Mouse (Mus musculus) megakaryocyte, adult 5-6 weeks (primary cell): ENCODE results near the gene Gm15319. TPM values are rescaled to one million over a fixed set of nuclear protein-coding genes. Genes with fewer than 3 reads are reported as not detected.
"Not testable (repeated sequence)": the region's sequence is repeated elsewhere in the genome, so short reads cannot be mapped to it uniquely, and the experiment has no call there.

Experiments used
- ATAC-seq: 2 replicates; pipeline ENCODE4 v1.8.0; 2016; ENCODE audit warnings: mild to moderate bottlenecking, inconsistent platforms; ENCODE audit not compliant: poor library complexity, severe bottlenecking
- total RNA-seq, 2 experiments: library from RNA; stranded (forward) in 1 of 2; stranded (reverse) in 1 of 2; fragments of 153-499, 151-499 nt in 1 of 2; fragments of 221-1000, 200-1000 nt in 1 of 2; gene quantifications; 2 replicates each; pipeline versions ENCODE4 v1.2.3 to v1.2.4; 2015 to 2017

Gm15319 gene
- not detected in 2 replicates for total RNA-seq (2015)
- not detected in 2 replicates for total RNA-seq (2017)

DNA sequence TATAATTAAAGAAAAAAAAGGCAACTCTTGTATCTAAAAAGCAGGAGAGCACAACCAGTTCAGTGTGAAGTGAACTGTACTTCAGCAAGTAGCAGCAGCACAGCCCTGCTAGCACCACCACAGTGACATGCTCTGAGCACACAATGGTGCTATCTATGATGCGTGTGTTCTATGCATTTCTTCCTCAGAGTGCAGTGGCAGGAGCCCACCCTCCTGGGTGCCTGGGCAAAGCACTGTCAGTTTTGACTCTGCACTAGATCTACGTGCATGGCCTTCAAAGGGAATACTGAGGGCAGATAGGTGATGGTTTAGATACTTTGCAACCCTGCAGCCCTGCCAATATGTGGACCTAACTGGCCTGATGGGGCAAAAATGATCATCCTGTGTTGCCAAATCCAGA, at the start of gene Gm15319:
Gene Gm15319, minus strand, starts transcription at position 101 of the 400 bp plus-strand sequence.
- not testable (repeated sequence) for ATAC-seq

DNA sequence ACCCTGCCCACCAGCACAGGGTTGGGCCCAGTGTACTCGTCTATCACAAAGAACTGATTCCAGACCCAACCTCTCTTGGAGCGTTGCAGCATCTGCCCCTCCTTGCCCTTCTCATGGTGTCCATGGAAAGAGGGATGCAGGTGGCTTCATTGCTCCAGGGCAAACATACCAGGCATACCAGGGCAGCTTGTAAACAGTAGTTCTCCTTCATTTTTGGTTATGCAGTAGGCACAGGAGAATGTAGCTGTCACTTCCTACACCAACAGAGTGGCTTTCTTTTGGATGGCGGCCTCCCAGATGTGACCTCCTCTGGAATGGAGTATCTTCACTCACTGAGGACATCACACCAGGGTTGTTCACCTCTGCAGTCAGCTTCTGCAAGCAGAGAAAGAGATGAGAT, 47.3 kb upstream of the Gm15319 start:
- ATAC-seq: not testable (repeated sequence)

DNA sequence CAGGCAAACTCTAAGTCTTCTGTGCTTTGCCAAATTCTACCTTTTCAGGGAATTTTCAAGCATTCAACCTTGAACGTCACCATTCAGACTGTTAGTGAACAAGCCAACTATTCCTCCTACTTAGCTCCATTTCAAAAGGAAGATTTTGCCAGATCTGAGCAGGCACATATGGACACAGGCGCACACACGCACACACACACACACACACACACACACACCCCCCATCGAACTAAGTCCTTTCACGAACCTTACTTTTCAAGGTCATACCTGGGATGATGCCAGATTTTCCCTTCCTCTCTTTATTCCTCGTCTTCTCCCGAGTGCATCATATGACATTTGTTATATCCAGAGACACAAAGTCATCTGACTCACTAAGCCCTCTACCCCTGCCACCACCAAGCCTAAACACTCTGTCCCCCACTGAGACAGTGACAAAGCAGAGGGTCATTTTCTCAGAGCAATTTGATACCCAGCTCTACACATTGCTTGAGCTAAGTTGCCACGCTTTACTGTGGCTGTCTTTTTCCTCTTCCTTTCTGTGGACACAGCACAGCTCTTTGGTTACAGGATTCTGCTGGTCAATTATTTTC, 45.5 kb upstream of the Gm15319 start:
- not testable (repeated sequence) for ATAC-seq

DNA sequence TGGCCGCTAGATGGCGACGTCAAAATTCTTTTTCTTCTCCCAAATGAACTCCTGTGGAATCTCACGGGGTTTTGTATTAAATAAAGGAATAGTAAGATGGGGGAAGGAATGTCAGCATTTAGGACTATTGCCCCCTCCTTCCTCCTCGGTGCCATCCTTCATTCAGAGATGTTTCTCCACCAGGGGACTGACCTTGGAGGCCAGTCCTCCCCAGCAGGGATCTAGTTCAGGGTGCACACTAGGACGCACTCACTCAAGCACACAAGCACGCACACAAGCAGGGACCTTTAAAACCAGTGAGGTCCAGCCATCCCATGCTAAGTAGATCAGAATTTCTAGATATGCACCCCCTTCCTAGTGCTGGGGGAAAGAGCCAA, 26.3 kb upstream of the Gm15319 start:
- not testable (repeated sequence) for ATAC-seq

DNA sequence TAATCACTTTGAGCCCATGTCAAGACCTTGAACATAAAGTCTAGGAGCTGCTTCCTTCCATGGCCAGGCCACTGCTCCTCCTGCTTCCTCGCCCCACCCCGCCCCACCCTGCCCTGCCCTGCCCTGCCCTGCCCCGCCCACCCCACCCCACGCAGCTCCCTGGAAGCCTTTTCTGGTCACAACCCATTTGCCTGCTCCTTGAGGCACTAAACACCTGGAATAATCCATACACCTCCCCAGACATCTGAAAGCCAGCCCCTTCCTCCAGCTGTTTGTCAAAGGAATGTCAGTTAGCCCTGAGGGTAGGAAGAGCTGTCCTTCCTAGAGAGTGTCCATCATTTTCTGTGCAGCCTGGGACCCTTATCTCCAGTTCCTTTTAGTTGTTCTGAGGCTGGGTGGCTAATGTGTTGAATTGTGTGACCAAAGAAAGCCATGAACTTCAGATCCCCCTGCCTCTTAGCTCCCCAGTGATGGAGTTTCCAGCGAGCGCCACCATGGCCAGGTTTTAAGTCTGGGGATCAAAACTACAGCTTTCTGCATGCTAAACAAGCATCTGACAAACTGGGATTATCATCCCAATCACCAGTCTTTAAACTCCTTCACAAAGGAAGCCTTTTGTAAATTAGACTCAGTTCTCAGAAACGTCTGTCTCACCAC, 25.8 kb upstream of the Gm15319 start:
- ATAC-seq: peak; percentile 49; the same call in 1 of the 2 replicates

DNA sequence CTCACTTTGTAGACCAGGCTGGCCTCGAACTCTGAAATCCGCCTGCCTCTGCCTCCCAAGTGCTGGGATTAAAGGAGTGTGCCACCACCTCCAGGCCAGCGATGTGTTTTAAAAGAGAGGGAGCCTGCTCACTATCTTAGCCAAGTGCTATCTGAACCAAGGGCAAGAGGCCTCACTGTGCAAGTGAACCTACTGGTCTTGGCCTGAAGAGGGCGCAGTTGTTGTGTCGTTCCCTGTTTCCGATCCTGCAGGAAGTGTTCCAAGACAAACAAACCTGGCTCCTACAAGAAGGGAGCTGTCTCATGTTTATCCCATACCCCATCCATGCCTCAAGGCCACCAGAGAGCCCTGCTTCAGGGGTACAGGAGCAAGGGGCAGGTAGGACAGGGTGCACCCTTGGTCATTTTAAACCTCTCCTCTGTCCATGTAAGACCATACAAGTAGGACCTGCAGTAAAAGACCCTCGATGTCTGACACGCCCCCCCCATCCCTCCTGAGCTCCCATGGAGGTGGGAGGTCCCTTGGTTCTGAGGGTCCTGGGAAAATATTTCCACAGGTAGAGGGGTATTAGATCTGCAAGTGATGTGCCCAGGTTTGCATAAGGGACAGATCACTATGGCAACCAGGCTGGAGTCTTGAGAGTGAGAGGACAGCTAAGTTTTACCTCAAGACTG, 24.2 kb upstream of the Gm15319 start:
- ATAC-seq: peak; percentile 59

DNA sequence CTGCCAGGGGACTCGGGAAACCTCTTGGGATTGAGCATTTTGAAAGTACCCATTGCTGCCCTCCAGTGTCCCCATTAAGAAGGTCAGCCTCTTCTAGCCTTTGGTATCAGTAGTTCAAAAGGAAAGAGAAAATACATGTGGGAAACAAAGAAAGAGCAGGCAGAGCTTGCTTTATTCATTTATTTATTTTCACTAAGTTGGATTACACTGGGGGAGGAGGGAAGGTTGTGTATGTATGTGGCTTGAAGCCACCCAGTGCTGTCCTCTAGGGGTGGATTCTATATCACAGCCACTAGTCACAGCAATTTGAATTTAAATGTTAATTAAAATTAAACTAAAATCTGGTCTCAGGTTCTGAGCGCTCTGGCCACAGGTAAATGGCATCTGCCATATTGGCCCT, 22.0 kb upstream of the Gm15319 start:
- ATAC-seq: not testable (repeated sequence)

DNA sequence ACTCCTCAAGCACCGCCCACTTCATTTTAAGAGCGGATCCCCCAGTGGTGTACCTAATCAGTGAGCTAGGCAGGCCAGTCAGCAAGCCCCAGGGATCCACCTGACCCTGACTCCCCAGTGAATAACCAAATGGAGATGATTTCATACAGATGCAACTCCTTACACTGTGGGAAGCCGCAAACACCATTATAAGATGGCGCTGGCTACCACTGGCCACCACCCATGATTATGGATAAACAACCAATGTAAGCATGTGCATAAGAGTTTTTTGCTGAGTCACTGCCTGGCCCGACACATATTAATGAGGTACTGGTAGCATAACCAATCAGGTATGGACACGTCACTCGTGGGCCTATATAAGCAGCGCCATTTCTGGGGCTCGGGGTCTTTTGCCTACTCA, 21.1 kb upstream of the Gm15319 start:
- not testable (repeated sequence) for ATAC-seq

DNA sequence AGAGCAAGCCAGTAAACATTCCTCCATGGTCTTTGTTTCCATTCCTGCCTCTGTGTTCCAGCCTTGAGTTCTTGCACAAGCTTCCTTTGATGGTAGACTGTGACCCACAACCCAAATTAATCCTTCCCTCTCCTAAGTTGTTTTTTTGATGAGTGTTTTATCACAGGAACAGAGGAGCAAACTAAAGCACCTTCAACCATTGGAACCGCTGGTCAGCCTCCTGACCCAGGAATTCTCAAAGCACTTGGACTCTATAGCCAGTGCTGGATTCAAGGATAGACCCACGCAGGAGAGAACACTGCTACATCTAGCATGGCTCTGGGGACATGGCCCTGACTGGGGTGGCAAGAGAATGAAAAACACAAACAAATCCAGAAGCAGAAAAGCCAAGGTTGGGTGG, 19.1 kb upstream of the Gm15319 start:
- ATAC-seq: not testable (repeated sequence)

DNA sequence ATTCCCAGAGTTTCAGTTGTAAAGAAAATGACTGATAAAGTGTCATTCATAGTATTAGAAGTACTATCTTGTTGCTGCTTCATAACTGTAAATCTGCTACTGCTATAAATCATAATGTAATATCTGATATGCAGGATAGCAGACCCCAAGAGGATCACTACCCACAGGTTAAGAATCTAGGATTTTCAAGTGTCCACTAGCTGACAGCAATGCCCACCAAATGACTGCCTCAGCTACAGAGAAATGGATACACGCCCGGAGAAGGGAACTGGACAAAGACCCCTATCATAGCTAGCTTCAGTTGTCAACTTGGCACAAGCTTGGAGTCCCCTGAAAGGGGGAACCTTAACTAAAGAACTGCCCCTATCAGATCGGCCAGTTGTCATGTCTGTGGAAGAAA, 18.6 kb upstream of the Gm15319 start:
- ATAC-seq: not testable (repeated sequence)

DNA sequence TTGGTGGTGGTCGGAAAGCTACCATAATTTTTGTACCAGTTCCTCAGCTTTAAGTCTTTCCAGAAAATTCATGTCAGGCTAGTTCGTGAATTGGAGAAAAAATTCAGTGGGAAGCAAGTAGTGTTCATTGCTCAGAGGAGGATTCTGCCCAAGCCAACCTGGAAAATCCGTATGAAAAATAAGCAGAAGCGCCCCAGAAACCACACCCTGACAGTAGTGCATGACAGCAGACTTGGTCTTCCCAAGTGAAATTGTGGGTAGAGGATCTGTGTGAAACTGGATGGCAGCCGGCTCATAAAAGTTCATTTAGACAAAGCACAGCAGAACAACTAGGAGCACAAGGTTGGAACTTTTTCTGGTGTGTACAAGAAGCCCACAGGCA, 18.2 kb upstream of the Gm15319 start:
- ATAC-seq: not testable (repeated sequence)

DNA sequence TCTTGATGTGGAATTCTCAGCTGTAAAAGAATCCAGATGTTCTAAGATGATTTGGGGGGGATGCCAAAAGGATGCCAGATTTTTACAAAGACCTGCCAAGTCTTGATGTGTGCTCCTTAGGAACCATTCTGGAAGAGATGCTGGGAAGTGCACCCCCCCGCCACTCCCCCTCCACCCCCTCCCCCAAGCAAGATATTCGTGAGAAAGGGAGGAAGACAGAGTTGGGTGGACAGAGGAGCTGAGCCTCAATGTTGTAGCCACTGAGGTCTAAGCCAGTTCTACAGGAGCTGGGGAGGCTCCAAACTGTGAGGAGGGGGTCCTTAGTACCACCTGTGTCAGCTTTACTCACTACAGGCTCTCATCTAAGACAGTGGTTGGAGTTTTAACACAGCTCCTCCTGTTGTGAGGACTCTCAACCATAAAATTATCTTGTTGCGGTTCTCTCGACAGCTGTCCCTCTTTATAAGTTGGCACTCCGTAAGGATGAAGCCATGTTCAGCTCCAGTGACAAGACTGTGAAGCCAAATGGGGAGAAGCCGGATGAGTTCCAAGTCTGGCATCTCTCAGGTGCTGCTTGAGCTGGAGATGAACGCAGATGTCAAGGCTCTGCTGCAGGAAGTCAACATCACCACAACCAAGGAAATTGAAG, 17.7 kb upstream of the Gm15319 start:
- ATAC-seq: not testable (repeated sequence)

DNA sequence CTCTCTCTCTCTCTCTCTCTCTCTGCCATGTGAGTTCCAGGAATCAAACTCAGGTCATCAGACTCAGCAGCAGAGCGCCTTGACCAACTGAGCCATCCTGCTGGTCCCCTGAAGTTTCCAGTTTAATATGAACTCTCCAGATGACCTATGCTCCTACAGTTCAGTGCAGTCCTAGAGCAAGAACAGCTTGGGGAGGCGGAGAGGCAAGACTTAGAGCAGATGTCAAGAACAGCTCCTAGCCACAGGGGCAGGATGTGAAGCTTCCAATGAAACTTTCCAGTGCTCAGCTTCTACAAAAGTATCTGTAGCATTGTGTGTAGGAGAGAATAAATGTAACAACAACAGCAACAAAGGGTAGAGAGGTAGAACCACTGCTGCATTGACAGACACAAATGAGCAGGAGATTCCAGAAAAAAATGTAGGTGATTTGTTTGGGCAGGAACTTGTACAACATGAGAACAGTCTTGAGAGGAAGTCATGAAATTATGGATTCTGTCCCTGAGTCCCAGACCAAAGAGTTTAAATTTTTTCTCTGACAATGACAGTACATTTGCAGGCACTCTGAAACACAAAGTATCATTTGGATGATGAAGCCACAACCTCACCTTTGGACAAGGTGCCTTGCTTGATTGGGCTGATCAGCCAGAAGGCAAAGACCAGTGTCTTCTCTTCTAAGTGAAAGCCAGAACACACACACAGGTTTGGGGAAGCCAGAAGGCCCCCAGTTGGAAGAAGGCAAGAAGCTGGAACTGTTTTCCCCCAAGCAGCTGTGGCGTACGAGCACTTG, 16.8 kb upstream of the Gm15319 start:
- not testable (repeated sequence) for ATAC-seq

DNA sequence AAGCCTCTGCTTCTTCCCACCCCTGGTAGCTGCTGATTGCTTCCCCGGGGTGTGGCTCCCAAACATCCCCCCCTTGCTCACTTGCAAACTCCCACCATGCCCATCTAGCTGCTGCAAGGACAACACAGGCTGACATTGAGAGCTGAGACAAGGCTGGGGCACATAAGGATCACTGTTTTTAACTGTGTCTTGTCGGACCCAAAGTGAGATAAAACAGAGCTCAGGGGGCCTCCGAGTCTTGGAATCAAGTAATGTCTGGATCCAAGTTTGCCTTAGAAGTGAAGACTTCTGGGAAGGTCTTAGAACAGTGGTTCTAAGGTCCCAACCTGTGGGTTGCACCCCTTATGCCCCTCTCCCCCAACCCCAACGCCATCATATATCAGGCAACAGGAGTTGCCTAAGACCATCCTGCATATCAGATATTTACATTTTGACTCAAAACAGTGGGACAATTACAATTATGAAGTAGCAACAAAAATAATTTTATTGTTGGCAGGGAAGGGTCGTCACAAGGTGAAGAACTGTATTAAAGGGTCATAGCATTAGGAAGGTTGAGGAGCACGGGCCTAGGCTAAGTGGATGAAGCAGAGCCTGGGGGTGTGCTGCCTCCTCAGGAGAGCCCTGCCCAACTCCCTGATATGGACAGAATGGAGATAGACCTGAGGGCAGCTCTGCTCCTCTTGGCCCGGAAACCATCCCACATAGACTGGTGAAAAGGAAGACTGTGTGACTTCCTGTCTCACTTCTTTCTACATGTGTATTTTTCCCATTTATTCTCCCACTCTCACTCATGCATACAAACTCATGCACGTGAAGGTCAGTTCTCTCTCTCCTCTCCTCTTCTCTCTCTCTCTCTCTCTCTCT, 16.0 kb upstream of the Gm15319 start:
- ATAC-seq: peak; percentile 62

DNA sequence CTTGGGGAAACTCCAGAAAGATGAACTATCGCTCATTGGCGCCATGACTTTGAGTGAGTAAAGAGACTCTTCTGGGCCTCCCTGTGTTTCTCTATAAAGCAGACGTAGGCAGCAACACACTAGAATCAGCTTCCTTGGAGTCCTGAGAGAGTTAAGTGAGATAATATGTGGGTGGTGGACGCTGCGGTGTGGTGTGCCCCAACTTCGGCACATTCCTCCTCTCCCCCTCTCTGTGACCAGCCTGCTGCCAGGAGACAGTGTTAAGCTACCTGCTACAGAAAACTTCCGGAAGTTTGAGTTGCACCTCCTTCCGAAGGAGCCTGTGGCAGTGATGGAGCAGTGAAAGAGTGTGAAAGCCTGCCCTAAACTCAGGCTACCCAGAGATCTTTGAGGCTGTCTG, 15.3 kb upstream of the Gm15319 start:
- ATAC-seq: not testable (repeated sequence)

DNA sequence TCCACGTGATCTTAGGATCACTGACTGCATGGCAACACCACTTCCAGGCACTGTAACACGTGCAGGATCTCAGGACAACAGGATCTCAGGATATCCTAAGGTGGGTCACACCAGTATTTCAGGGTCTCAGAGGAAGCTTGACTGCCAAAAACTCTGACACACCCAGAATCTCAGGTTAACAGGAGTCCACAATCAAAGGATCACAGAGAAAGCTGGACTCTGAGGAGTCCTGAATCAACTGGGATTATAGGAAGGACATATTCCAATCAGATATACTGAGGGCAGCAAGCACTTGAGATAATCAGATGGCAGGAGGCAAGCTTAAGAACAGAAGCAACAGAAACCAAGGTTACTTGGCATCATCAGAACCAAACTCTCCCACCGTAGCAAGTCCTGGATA, 12.7 kb upstream of the Gm15319 start:
- ATAC-seq: not testable (repeated sequence)

DNA sequence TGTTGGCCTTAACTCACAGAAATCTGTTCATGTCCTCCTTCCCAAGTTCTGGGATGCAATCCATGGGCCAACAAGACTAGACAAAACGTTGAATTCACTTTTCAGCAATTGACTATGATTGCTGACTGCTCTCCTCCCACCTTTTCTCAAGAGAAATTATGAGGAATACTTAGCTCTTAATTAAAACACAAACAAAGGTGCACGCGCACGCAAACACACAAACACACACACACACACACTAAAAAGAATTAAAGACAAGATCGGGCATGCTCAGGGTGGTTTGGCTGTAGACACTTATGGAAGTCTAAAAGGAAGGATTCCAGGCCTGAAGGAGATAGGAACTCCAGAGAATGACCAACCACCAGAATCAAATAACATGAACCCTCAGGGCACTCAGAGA, 6.6 kb downstream of the Gm15319 start:
- ATAC-seq: not testable (repeated sequence)

DNA sequence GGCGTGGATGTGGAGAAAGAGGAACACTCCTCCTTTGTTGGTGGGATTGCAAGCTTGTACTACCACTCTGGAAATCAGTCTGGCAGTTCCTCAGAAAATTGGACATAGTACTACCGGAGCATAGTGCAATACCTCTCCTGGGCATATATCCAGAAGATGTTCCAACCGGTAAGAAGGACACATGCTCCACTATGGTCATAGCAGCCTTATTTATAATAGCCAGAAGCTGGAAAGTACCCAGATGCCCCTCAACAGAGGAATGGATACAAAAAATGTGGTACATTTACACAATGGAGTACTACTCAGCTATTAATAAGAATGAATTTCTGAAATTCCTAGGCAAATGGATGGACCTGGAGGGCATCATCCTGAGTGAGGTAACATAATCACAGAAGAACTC, 9.4 kb downstream of the Gm15319 start:
- ATAC-seq: not testable (repeated sequence)

DNA sequence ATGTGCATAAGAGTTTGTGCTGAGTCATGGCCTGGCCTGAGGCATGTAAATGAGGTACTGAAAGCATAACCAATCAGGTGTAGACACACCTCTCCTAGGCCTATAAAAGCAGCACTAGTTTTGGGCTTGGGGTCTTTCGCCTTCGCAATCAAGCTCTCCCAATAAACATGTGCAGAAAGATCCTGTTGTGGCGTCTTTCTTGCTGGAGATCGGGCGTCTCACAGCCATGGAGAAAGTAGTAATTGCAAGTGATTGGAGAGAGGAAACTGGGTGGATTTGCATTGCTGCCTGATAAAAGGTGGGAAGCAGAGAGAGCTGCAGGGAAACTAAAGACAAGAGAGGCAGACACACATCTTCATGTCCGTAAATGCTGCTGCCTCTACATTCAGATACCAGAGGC, 60.3 kb downstream of the Gm15319 start:
- not testable (repeated sequence) for ATAC-seq

DNA sequence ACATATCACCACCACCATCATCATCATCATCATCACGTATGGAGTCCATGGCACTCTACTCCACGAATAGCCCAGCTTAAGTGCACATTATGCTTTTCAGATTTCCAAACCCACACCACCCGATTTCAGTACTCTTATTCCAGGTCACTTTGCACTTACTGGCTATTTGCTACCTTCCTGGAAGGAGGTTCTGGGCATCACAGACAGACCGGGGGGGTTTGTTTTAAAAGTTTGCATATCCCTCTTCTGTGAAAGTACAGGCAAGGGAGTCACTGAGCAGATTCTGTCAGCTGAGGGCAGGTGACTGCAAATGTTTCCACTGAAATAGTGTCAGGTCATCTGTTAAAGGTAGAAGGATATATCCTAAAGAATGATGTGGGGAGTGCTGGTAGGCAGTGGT, 63.0 kb downstream of the Gm15319 start:
- not testable (repeated sequence) for ATAC-seq
